Mouse (Mus musculus) left cerebral cortex, postnatal 36 days (tissue): Measurements from ENCODE around the gene Gm10961. TPM values are rescaled to one million over a fixed set of nuclear protein-coding genes. Genes with fewer than 3 reads are reported as not detected.
A peak's percentile ranks its signal among the peaks of the same experiment; 100 is the strongest.

Experiments used
- DNase-seq, 2 experiments: peaks; one replicate each; pipeline ENCODE4 v3.0.0; 2021 to 2022; ENCODE audit warnings: low spot score in 2 of 2, mixed read lengths in 1 of 2
- intact Hi-C: fragments of 180-260 bp; cut with DNase I; formaldehyde crosslinking; loops from one replicate; pipeline ENCODE4 v1.15.1; 2025
- total RNA-seq, 2 experiments: library from RNA; stranded (reverse); gene quantifications; 2 replicates each; pipeline ENCODE4 v1.2.3; 2021

The Gm10961 gene
- not detected for total RNA-seq

- intact Hi-C loops = loop anchor here (5.0 kb wide), 1 partner anchor 46 kb away; no protein-coding TSS in a partner anchor
- DNase-seq = peak; percentile 46 to 54
Observed at GRCm38 (mm10) chr3:107630682-107631522, at the start of gene Gm10961. Gm10961 (plus strand) TSS chr3:107631322.

- intact Hi-C loops = no loop called here
Observed at GRCm38 (mm10) chr3:107582130-107582874, 48.8 kb upstream of the Gm10961 start.

GRCm38 (mm10) chr3:107582875-107583767 is 48.0 kb upstream of the Gm10961 start:
- intact Hi-C loops = no loop called here

More at GRCm38 (mm10) chr3:107582130-107582874, 48.8 kb upstream of the Gm10961 start:
- no peak for DNase-seq

GRCm38 (mm10) chr3:107583893-107584292 is 47.2 kb upstream of the Gm10961 start:
- intact Hi-C loops = no loop called here
- no peak for DNase-seq

More at GRCm38 (mm10) chr3:107582875-107583767, 48.0 kb upstream of the Gm10961 start:
- no peak for DNase-seq

GRCm38 (mm10) chr3:107586504-107586903 is 44.6 kb upstream of the Gm10961 start:
- intact Hi-C loops = no loop called here
- no peak for DNase-seq

GRCm38 (mm10) chr3:107591612-107592011 is 39.5 kb upstream of the Gm10961 start:
- intact Hi-C loops = loop anchor here (10.0 kb wide), 1 partner anchor 237 kb away; no protein-coding TSS in a partner anchor
- no peak for DNase-seq

- no peak for DNase-seq
- intact Hi-C loops = loop anchor here (10.0 kb wide), 1 partner anchor 239 kb away; no protein-coding TSS in a partner anchor
Observed at GRCm38 (mm10) chr3:107593632-107594031, 37.5 kb upstream of the Gm10961 start.

GRCm38 (mm10) chr3:107594662-107595263 is 36.4 kb upstream of the Gm10961 start, which contains the start of gene Alx3:
Alx3 (plus strand) TSS chr3:107595031.
- intact Hi-C loops = loop anchor here (10.0 kb wide), 1 partner anchor 240 kb away; no protein-coding TSS in a partner anchor
- no peak for DNase-seq

- no peak for DNase-seq
- intact Hi-C loops = loop anchor here (10.0 kb wide), 1 partner anchor 241 kb away; no protein-coding TSS in a partner anchor
Observed at GRCm38 (mm10) chr3:107595264-107595937, 35.7 kb upstream of the Gm10961 start.

GRCm38 (mm10) chr3:107595938-107596461 is 35.1 kb upstream of the Gm10961 start:
- intact Hi-C loops = loop anchor here (10.0 kb wide), 1 partner anchor 241 kb away; no protein-coding TSS in a partner anchor
- no peak for DNase-seq

GRCm38 (mm10) chr3:107596559-107596958 is 34.6 kb upstream of the Gm10961 start:
- peak in 1 of 2 experiments; percentile 27 for DNase-seq

GRCm38 (mm10) chr3:107597134-107597533 is 34.0 kb upstream of the Gm10961 start:
- intact Hi-C loops = loop anchor here (10.0 kb wide), 1 partner anchor 242 kb away; no protein-coding TSS in a partner anchor
- DNase-seq = no peak

More at GRCm38 (mm10) chr3:107596559-107596958, 34.6 kb upstream of the Gm10961 start:
- intact Hi-C loops = loop anchor here (10.0 kb wide), 1 partner anchor 242 kb away; no protein-coding TSS in a partner anchor

GRCm38 (mm10) chr3:107597586-107598389 is 33.3 kb upstream of the Gm10961 start:
- no peak for DNase-seq
- intact Hi-C loops = loop anchor here (10.0 kb wide), 1 partner anchor 243 kb away; no protein-coding TSS in a partner anchor

GRCm38 (mm10) chr3:107600127-107600526 is 31.0 kb upstream of the Gm10961 start:
- no peak for DNase-seq
- intact Hi-C loops = loop anchor here (10.0 kb wide), 1 partner anchor 265 kb away; no protein-coding TSS in a partner anchor

- intact Hi-C loops = loop anchor here (10.0 kb wide), 1 partner anchor 259 kb away; no protein-coding TSS in a partner anchor
- DNase-seq = peak in 1 of 2 experiments; percentile 28
Observed at GRCm38 (mm10) chr3:107605304-107605703, 25.8 kb upstream of the Gm10961 start.

GRCm38 (mm10) chr3:107607221-107607620 is 23.9 kb upstream of the Gm10961 start:
- intact Hi-C loops = loop anchor here (10.0 kb wide), 1 partner anchor 258 kb away; no protein-coding TSS in a partner anchor
- no peak for DNase-seq
